Mouse (Mus musculus): ENCODE data around the gene Smpd1. TPM values are rescaled to one million over a fixed set of nuclear protein-coding genes. Genes with fewer than 3 reads are reported as not detected.

Gene Smpd1
- total RNA-seq, 2 experiments from 2014 or later = 90.1 to 93.9 TPM

Other genes with a start within 250 kb of the Smpd1 start
- not detected for gene Olfr689, start 243.2 kb upstream of the Smpd1 start, total RNA-seq (2021)
- gene Olfr690, start 220.3 kb upstream of the Smpd1 start, total RNA-seq (2021) = 1 to 10 TPM in 1 of 2 experiments, under 1 TPM in 1; 0.53 to 1.0 TPM
- 1 to 10 TPM in 1 of 2 experiments, under 1 TPM in 1; 0.90 to 1.2 TPM for gene Olfr691, start 212.1 kb upstream of the Smpd1 start, total RNA-seq (2021)
- not detected for gene Olfr692, start 186.1 kb upstream of the Smpd1 start, total RNA-seq (2021)
- not detected for gene Gm5901, start 179.3 kb upstream of the Smpd1 start, total RNA-seq (2021)
- gene Fam160a2, start 154.3 kb upstream of the Smpd1 start, total RNA-seq (2021) = 10 to 100 TPM; 54.3 to 58.2 TPM
- gene Cnga4, start 149.8 kb upstream of the Smpd1 start, total RNA-seq (2021) = under 1 TPM; 0.39 to 0.41 TPM
- gene Cckbr, start 128.6 kb upstream of the Smpd1 start, total RNA-seq (2021) = 10 to 100 TPM; 10.1 to 11.3 TPM
- gene Cavin3, start 72.1 kb upstream of the Smpd1 start, total RNA-seq (2021) = 10 to 100 TPM; 13.8 to 14.1 TPM
- 100 to 1,000 TPM; 368 to 375 TPM for gene Apbb1, start 27.3 kb downstream of the Smpd1 start, total RNA-seq (2021)
- gene Hpx, start 45.8 kb downstream of the Smpd1 start, total RNA-seq (2021) = not detected
- gene Trim3, start 79.2 kb downstream of the Smpd1 start, total RNA-seq (2021) = 100 to 1,000 TPM; 136 to 145 TPM
- gene Timm10b, start 85.7 kb downstream of the Smpd1 start, total RNA-seq (2021) = 10 to 100 TPM; 82.3 to 87.2 TPM
- gene Arfip2, start 86.1 kb downstream of the Smpd1 start, total RNA-seq (2021) = 100 to 1,000 TPM in 1 of 2 experiments, 10 to 100 TPM in 1; 97.8 to 101 TPM
- gene Gm45799, start 86.2 kb downstream of the Smpd1 start, total RNA-seq (2021) = 10 to 100 TPM in 1 of 2 experiments, 1 to 10 TPM in 1; 5.4 to 11.8 TPM
- 1 to 10 TPM; 5.5 to 6.0 TPM for gene Dnhd1, start 96.5 kb downstream of the Smpd1 start, total RNA-seq (2021)
- 100 to 1,000 TPM; 105 to 111 TPM for gene Ilk, start 182.2 kb downstream of the Smpd1 start, total RNA-seq (2021)
- 10 to 100 TPM; 12.5 to 14.7 TPM for gene Rrp8, start 183.0 kb downstream of the Smpd1 start, total RNA-seq (2021)
- gene Taf10, start 190.0 kb downstream of the Smpd1 start, total RNA-seq (2021) = 100 to 1,000 TPM; 137 to 150 TPM
- gene Tpp1, start 197.9 kb downstream of the Smpd1 start, total RNA-seq (2021) = 10 to 100 TPM; 54.0 to 54.2 TPM
- 10 to 100 TPM; 26.9 to 30.3 TPM for gene Dchs1, start 233.3 kb downstream of the Smpd1 start, total RNA-seq (2021)

Measured in layer of hippocampus, postnatal 14 days (tissue).